Mouse (Mus musculus) midbrain, embryonic 15.5 days (tissue): ENCODE data around the gene Zwint. TPM values are rescaled to one million over a fixed set of nuclear protein-coding genes. Genes with fewer than 3 reads are reported as not detected.

Source experiments
- ATAC-seq: fragments of 200-750 bp; cut with Nextera tagmentation; replicated peaks from 2 replicates; pipeline ENCODE4 v1.8.0; 2017; ENCODE audit warnings: moderate TSS enrichment
- H3K27ac ChIP-seq: fragments of 300-500 bp; sonication (generic); 2 replicates; pipeline ENCODE4 v1.5.1; 2015; ENCODE audit warnings: mild to moderate bottlenecking, inconsistent platforms
- H3K27me3 ChIP-seq: fragments of 300-500 bp; sonication (generic); replicated peaks from 2 replicates; pipeline ENCODE4 v1.6.1; 2015; ENCODE audit warnings: inconsistent platforms
- H3K36me3 ChIP-seq: fragments of 300-500 bp; sonication (generic); replicated peaks from 2 replicates; pipeline ENCODE4 v1.6.1; 2015; ENCODE audit warnings: inconsistent platforms
- H3K4me1 ChIP-seq: fragments of 300-500 bp; sonication (generic); 2 replicates; pipeline ENCODE4 v1.6.1; 2015; ENCODE audit warnings: inconsistent platforms
- H3K4me2 ChIP-seq: fragments of 300-500 bp; sonication (generic); 2 replicates; pipeline ENCODE4 v1.6.1; 2015; ENCODE audit warnings: inconsistent platforms, mild to moderate bottlenecking, moderate library complexity
- H3K4me3 ChIP-seq: fragments of 300-500 bp; sonication (generic); 2 replicates; pipeline ENCODE4 v1.5.1; 2015; ENCODE audit warnings: mild to moderate bottlenecking, inconsistent platforms
- H3K9ac ChIP-seq: fragments of 300-500 bp; sonication (generic); 2 replicates; pipeline ENCODE4 v1.6.1; 2015; ENCODE audit warnings: mild to moderate bottlenecking, inconsistent platforms
- H3K9me3 ChIP-seq: fragments of 300-500 bp; sonication (generic); 2 replicates; pipeline ENCODE4 v1.6.1; 2016; ENCODE audit warnings: inconsistent platforms
- WGBS: fragments of 180-500 bp; shearing (Covaris S2); methylation state at CpG from one replicate; pipeline ENCODE4 v1.1.7; 2015; ENCODE audit warnings: mixed read lengths; 5-methylcytosine and 5-hydroxymethylcytosine counted together
- polyA plus RNA-seq: library from polyadenylated mRNA; unstranded; fragments of >200 nt; fragmentation: Nextera tagmentation; extraction: Ambion mirVana; gene quantifications from 2 replicates; pipeline ENCODE4 v1.2.1, GENCODE M21; 2015

Gene Zwint
- polyA plus RNA-seq, 1 experiment from 2014 or later = 836 TPM

DNA sequence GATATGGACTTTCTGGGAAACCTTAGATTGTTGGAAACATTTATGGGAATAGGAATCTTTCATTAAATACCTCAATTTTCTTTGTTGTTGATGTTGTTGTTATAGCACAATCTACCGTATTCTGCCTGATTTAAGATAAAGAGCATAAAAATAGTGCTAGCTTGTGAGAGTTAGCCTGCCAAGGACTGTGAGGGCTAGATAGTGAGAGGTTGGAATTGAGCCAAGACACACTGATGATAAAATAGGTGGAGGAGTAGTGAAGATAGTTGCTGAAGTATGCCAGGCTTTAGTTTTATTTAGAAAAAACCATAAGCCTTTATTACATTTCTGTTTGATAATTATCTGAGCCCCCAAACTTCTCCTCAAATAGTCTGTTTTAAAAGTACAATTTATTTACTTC lies 14.4 kb downstream of the Zwint start:
- Histone ChIP-seq H3K4me1 (no peaks in the 10 kb centered on the region), H3K36me3 (peaks cover 14% of the 10 kb centered on the region), H3K27ac (no peak overlapping the region), H3K27me3 (no peaks in the 10 kb centered on the region), H3K4me3 (no peak overlapping the region), H3K4me2 (no peak overlapping the region), H3K9me3 (no peaks in the 10 kb centered on the region), H3K9ac (no peak overlapping the region)
- 88% methylated on average over 1 of the region's 1 CpGs for WGBS
- ATAC-seq = no peak

DNA sequence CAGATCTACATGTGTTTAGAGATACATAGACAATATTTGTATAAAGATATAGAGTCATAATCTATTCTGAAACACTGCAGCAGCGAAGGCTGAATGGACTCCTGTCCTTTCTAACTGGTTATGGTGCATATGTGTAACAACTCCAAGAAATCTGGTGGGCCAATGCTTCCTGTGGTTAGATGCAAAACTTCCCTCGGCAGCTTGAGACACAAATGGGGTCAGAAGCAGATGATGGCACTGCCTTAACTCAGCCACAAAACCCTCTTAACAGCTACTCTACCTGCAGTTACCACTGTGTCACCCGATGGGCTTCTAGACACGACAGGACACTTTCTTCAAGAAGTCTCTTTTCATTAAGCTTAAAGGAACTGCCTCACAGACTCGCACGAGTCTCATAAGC lies 21.3 kb downstream of the Zwint start:
- Histone ChIP-seq H3K27ac (no peak overlapping the region), H3K36me3 (peaks cover 9% of the 10 kb centered on the region), H3K9ac (no peak overlapping the region), H3K4me2 (no peak overlapping the region), H3K27me3 (no peaks in the 10 kb centered on the region), H3K4me3 (no peak overlapping the region), H3K9me3 (no peaks in the 10 kb centered on the region), H3K4me1 (no peaks in the 10 kb centered on the region)
- ATAC-seq = no peak
- whole genome bisulfite sequencing = 94% methylated on average over 6 of the region's 6 CpGs

DNA sequence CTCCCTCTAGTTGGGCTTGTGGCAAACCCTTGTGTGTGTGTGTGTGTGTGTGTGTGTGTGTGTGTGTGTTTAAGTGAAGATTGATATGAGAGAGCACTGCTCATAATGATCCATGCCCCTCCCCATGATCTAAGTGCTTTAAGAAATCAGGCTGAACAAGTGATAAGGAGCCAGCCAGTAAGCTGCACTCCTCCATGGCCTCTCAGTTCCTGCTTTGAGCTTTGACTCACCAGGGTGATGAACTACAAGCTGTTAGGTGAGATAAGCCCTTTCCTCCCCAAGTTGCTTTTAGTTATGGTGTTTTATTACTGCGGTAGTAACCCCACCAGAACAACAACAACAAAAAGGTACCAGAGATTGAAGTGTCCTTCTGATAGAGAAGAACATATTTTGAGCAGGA lies 21.9 kb downstream of the Zwint start:
- H3K9me3 ChIP-seq = no peaks in the 10 kb centered on the region
- WGBS = 96% methylated on average over 1 of the region's 1 CpGs
- H3K4me3 ChIP-seq = no peak overlapping the region
- H3K4me1 ChIP-seq = no peaks in the 10 kb centered on the region
- H3K4me2 ChIP-seq = no peak overlapping the region
- H3K36me3 ChIP-seq = peaks cover 9% of the 10 kb centered on the region
- no peak overlapping the region for H3K9ac ChIP-seq
- no peak for ATAC-seq
- no peaks in the 10 kb centered on the region for H3K27me3 ChIP-seq
- no peak overlapping the region for H3K27ac ChIP-seq

- H3K36me3 ChIP-seq = peaks cover 5% of the 10 kb centered on the region
- H3K4me2 ChIP-seq = no peak overlapping the region
- H3K9me3 ChIP-seq = no peaks in the 10 kb centered on the region
- WGBS = 95% methylated on average over 4 of the region's 4 CpGs
- H3K9ac ChIP-seq = no peak overlapping the region
- H3K27me3 ChIP-seq = no peaks in the 10 kb centered on the region
- no peak overlapping the region for H3K27ac ChIP-seq
- H3K4me1 ChIP-seq = no peaks in the 10 kb centered on the region
- no peak for ATAC-seq
- H3K4me3 ChIP-seq = no peak overlapping the region
These were observed 24.4 kb downstream of the Zwint start for GRCm38 (mm10) chr10:72679086-72679485.

DNA sequence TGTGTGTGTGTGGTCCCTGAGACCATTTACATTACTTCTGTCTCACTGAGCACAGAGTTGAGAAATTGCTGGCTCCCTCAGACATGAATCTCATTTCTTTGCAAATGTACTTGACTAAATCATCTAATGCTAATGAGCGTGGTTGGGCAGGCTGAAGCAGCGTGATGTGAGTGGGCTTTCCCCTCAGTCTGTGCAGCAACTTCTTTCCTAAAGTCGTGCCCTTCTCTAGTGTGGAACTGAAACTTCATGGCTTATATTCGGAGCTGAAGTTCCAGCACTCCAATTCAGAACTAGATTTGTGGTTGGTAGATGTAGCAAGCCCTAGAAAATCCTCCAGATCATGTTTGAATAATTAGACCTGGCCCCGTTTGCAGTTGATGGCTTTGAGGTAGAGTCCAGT lies 46.4 kb downstream of the Zwint start:
- no peak overlapping the region for H3K27ac ChIP-seq
- H3K4me1 ChIP-seq = no peaks in the 10 kb centered on the region
- no peak overlapping the region for H3K4me3 ChIP-seq
- H3K9ac ChIP-seq = no peak overlapping the region
- no peaks in the 10 kb centered on the region for H3K27me3 ChIP-seq
- ATAC-seq = no peak
- no peaks in the 10 kb centered on the region for H3K36me3 ChIP-seq
- no peak overlapping the region for H3K4me2 ChIP-seq
- WGBS = 79% methylated on average over 5 of the region's 5 CpGs
- H3K9me3 ChIP-seq = no peaks in the 10 kb centered on the region

DNA sequence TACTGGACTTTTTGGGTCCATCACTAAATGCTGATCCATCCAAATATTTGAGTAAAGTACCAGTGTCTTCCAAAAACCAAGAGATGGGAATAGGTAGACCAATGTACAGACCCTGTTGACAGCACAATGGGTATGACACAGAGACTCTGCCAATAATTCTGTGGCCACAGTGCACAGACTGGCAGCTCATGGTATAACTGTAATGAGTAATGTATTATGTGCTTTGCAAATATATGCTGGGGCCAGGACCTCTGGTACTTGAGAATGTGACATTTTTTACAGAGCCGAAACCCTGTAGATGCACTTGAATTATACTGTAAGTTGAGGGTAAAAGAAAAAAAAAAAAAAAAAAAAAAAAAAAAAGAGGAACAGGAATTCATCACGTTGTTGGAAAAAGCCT lies 59.1 kb downstream of the Zwint start:
- H3K9ac ChIP-seq = no peak overlapping the region
- H3K4me1 ChIP-seq = no peaks in the 10 kb centered on the region
- H3K27ac ChIP-seq = no peak overlapping the region
- no peaks in the 10 kb centered on the region for H3K27me3 ChIP-seq
- H3K9me3 ChIP-seq = no peaks in the 10 kb centered on the region
- 70% methylated on average over 2 of the region's 2 CpGs for WGBS
- H3K36me3 ChIP-seq = no peaks in the 10 kb centered on the region
- no peak overlapping the region for H3K4me2 ChIP-seq
- H3K4me3 ChIP-seq = no peak overlapping the region
- ATAC-seq = no peak
